Mouse (Mus musculus) limb, embryonic 11.5 days (tissue): Measurements from ENCODE around the gene Urb2. TPM values are rescaled to one million over a fixed set of nuclear protein-coding genes. Genes with fewer than 3 reads are reported as not detected.

Experiments used
- ATAC-seq: fragments of 200-750 bp; cut with Nextera tagmentation; 2 replicates; pipeline ENCODE4 v1.8.0; 2017; ENCODE audit warnings: low read depth; ENCODE audit not compliant: insufficient number of reproducible peaks, low FRiP score, low TSS enrichment
- DNase-seq: peaks from one replicate; pipeline ENCODE4 v3.0.0-alpha.2; 2015; ENCODE audit warnings: low spot score
- H3K27ac ChIP-seq: fragments of 300-500 bp; sonication (generic); replicated peaks from 2 replicates; pipeline ENCODE4 v1.5.1; 2014; ENCODE audit warnings: low read depth, mild to moderate bottlenecking, low read length
- H3K27me3 ChIP-seq: fragments of 300-500 bp; sonication (generic); 2 replicates; pipeline ENCODE4 v1.6.1; 2014; ENCODE audit warnings: mild to moderate bottlenecking, low read length, mixed read lengths; ENCODE audit not compliant: control insufficient read depth, insufficient read depth
- H3K36me3 ChIP-seq: fragments of 300-500 bp; sonication (generic); 2 replicates; pipeline ENCODE4 v1.6.1; 2014; ENCODE audit warnings: mild to moderate bottlenecking, low read length, moderate library complexity, mixed read lengths; ENCODE audit not compliant: control insufficient read depth, insufficient read depth
- H3K4me1 ChIP-seq: fragments of 300-500 bp; sonication (generic); 2 replicates; pipeline ENCODE4 v1.6.1; 2014; ENCODE audit warnings: low read length, mixed read lengths; ENCODE audit not compliant: control insufficient read depth, insufficient read depth
- H3K4me2 ChIP-seq: fragments of 300-500 bp; sonication (generic); 2 replicates; pipeline ENCODE4 v1.6.1; 2014; ENCODE audit warnings: low read depth, mild to moderate bottlenecking, moderate library complexity; ENCODE audit not compliant: severe bottlenecking
- H3K4me3 ChIP-seq: fragments of 300-500 bp; sonication (generic); 2 replicates; pipeline ENCODE4 v1.5.1; 2014; ENCODE audit warnings: low read depth, low read length
- H3K9ac ChIP-seq: fragments of 300-500 bp; sonication (generic); 2 replicates; pipeline ENCODE4 v1.6.1; 2014; ENCODE audit warnings: mild to moderate bottlenecking, low read length
- H3K9me3 ChIP-seq: fragments of 300-500 bp; sonication (generic); 2 replicates; pipeline ENCODE4 v1.6.1; 2016; ENCODE audit warnings: low read length; ENCODE audit not compliant: control insufficient read depth
- WGBS: fragments of 180-500 bp; shearing (Covaris S2); extraction: QIAGEN DNeasy Blood & Tissue Kit; methylation state at CpG from one replicate; pipeline ENCODE4 v1.1.7; 2014; 5-methylcytosine and 5-hydroxymethylcytosine counted together
- polyA plus RNA-seq: library from polyadenylated mRNA; unstranded; fragments of >200 nt; fragmentation: Nextera tagmentation; extraction: Ambion mirVana; gene quantifications from 2 replicates; pipeline ENCODE4 v1.2.1, GENCODE M21; 2014

Urb2 gene
- polyA plus RNA-seq, 1 experiment from 2014 or later, result 8.8 TPM

GRCm38 (mm10) chr8:124076416-124076815 lies 55.1 kb downstream of the Urb2 start:
- Histone ChIP-seq H3K27me3 (no peaks in the 10 kb centered on the region), H3K4me2 (no peak overlapping the region), H3K9me3 (no peaks in the 10 kb centered on the region), H3K4me3 (no peak overlapping the region), H3K9ac (no peak overlapping the region), H3K36me3 (no peaks in the 10 kb centered on the region), H3K4me1 (peaks cover 4% of the 10 kb centered on the region; the same call in 1 of the 2 replicates), H3K27ac (no peak overlapping the region)
- 57% methylated on average over 3 of the region's 3 CpGs for WGBS
- ATAC-seq (no peak), DNase-seq (no peak)

GRCm38 (mm10) chr8:124077377-124077776 lies 56.1 kb downstream of the Urb2 start:
- Histone ChIP-seq H3K4me3 (no peak overlapping the region), H3K4me1 (peaks cover 4% of the 10 kb centered on the region; the same call in 1 of the 2 replicates), H3K36me3 (no peaks in the 10 kb centered on the region), H3K27ac (no peak overlapping the region), H3K27me3 (no peaks in the 10 kb centered on the region), H3K4me2 (no peak overlapping the region), H3K9ac (no peak overlapping the region), H3K9me3 (no peaks in the 10 kb centered on the region)
- ATAC-seq, result no peak
- 72% methylated on average over 8 of the region's 8 CpGs for WGBS
- no peak for DNase-seq

GRCm38 (mm10) chr8:124077998-124078397 lies 56.7 kb downstream of the Urb2 start:
- Histone ChIP-seq H3K36me3 (no peaks in the 10 kb centered on the region), H3K27ac (no peak overlapping the region), H3K4me1 (peaks cover 4% of the 10 kb centered on the region; the same call in 1 of the 2 replicates), H3K27me3 (no peaks in the 10 kb centered on the region), H3K9me3 (no peaks in the 10 kb centered on the region), H3K4me2 (no peak overlapping the region), H3K9ac (no peak overlapping the region), H3K4me3 (no peak overlapping the region)
- ATAC-seq (no peak), DNase-seq (no peak)
- WGBS, result 87% methylated on average over 10 of the region's 10 CpGs

GRCm38 (mm10) chr8:124078969-124079368 lies 57.7 kb downstream of the Urb2 start:
- no peak overlapping the region for H3K4me2 ChIP-seq
- WGBS, result 82% methylated on average over 7 of the region's 7 CpGs
- H3K9me3 ChIP-seq, result no peaks in the 10 kb centered on the region
- H3K9ac ChIP-seq, result no peak overlapping the region
- no peak overlapping the region for H3K4me3 ChIP-seq
- no peak overlapping the region for H3K27ac ChIP-seq
- DNase-seq (no peak), ATAC-seq (no peak)
- no peaks in the 10 kb centered on the region for H3K36me3 ChIP-seq
- peaks cover 4% of the 10 kb centered on the region; the same call in 1 of the 2 replicates for H3K4me1 ChIP-seq
- H3K27me3 ChIP-seq, result no peaks in the 10 kb centered on the region

- no peak overlapping the region for H3K4me2 ChIP-seq
- H3K9ac ChIP-seq, result no peak overlapping the region
- no peaks in the 10 kb centered on the region for H3K9me3 ChIP-seq
- DNase-seq, result no peak
- WGBS, result 80% methylated on average over 21 of the region's 21 CpGs
- no peaks in the 10 kb centered on the region for H3K27me3 ChIP-seq
- peaks cover 3% of the 10 kb centered on the region; the same call in 1 of the 2 replicates for H3K4me1 ChIP-seq
- no peak overlapping the region for H3K4me3 ChIP-seq
- H3K36me3 ChIP-seq, result no peaks in the 10 kb centered on the region
- no peak overlapping the region for H3K27ac ChIP-seq
- ATAC-seq, result no peak
Observed at GRCm38 (mm10) chr8:124080467-124081326, 59.4 kb downstream of the Urb2 start.

GRCm38 (mm10) chr8:124082616-124083015 lies 61.3 kb downstream of the Urb2 start:
- no peak overlapping the region for H3K4me3 ChIP-seq
- H3K9me3 ChIP-seq, result no peaks in the 10 kb centered on the region
- H3K36me3 ChIP-seq, result no peaks in the 10 kb centered on the region
- WGBS, result 95% methylated on average over 8 of the region's 8 CpGs
- DNase-seq (no peak), ATAC-seq (no peak)
- no peak overlapping the region for H3K27ac ChIP-seq
- no peaks in the 10 kb centered on the region for H3K4me1 ChIP-seq
- no peak overlapping the region for H3K4me2 ChIP-seq
- H3K27me3 ChIP-seq, result no peaks in the 10 kb centered on the region
- no peak overlapping the region for H3K9ac ChIP-seq

- H3K4me2 ChIP-seq, result no peak overlapping the region
- H3K4me3 ChIP-seq, result no peak overlapping the region
- H3K36me3 ChIP-seq, result no peaks in the 10 kb centered on the region
- no peak for ATAC-seq
- no peaks in the 10 kb centered on the region for H3K27me3 ChIP-seq
- H3K9ac ChIP-seq, result no peak overlapping the region
- H3K27ac ChIP-seq, result no peak overlapping the region
- no peaks in the 10 kb centered on the region for H3K9me3 ChIP-seq
- 80% methylated on average over 7 of the region's 7 CpGs for WGBS
- H3K4me1 ChIP-seq, result no peaks in the 10 kb centered on the region
- no peak for DNase-seq
Observed at GRCm38 (mm10) chr8:124083611-124084010, 62.3 kb downstream of the Urb2 start.

- H3K36me3 ChIP-seq, result no peaks in the 10 kb centered on the region
- ATAC-seq, result no peak
- no peaks in the 10 kb centered on the region for H3K27me3 ChIP-seq
- H3K9ac ChIP-seq, result no peak overlapping the region
- H3K4me1 ChIP-seq, result no peaks in the 10 kb centered on the region
- DNase-seq, result no peak
- no peaks in the 10 kb centered on the region for H3K9me3 ChIP-seq
- no peak overlapping the region for H3K27ac ChIP-seq
- no peak overlapping the region for H3K4me3 ChIP-seq
- 78% methylated on average over 4 of the region's 4 CpGs for WGBS
- no peak overlapping the region for H3K4me2 ChIP-seq
Observed at GRCm38 (mm10) chr8:124085668-124086067, 64.4 kb downstream of the Urb2 start.
